Mouse (Mus musculus): ENCODE data around the gene Gm20518.

Gm20518 gene

GRCm38 (mm10) chr16:17842437-17842836 is 49.0 kb downstream of the Gm20518 start:
- DNase-seq (ENCODE audit: low spot score) = no peak

GRCm38 (mm10) chr16:17839976-17840375 is 51.5 kb downstream of the Gm20518 start:
- DNase-seq (ENCODE audit: low spot score) = no peak

GRCm38 (mm10) chr16:17838051-17838450 is 53.4 kb downstream of the Gm20518 start, which contains the start of gene Car15:
Car15 (minus strand) TSS chr16:17838364.
- no peak for DNase-seq (ENCODE audit: low spot score)

- no peak for DNase-seq (ENCODE audit: low spot score)
These were observed 56.0 kb downstream of the Gm20518 start for GRCm38 (mm10) chr16:17835481-17835880.

- DNase-seq (ENCODE audit: low spot score) = no peak
These were observed 56.9 kb downstream of the Gm20518 start for GRCm38 (mm10) chr16:17834543-17834942.

GRCm38 (mm10) chr16:17833681-17834399 is 57.6 kb downstream of the Gm20518 start:
- no peak for DNase-seq (ENCODE audit: low spot score)

GRCm38 (mm10) chr16:17833321-17833680 is 58.2 kb downstream of the Gm20518 start:
- DNase-seq (ENCODE audit: low spot score) = no peak

GRCm38 (mm10) chr16:17832821-17833220 is 58.6 kb downstream of the Gm20518 start, which contains the start of gene B830017H08Rik:
B830017H08Rik (plus strand) TSS chr16:17833121.
- no peak for DNase-seq (ENCODE audit: low spot score)

GRCm38 (mm10) chr16:17831781-17832180 is 59.7 kb downstream of the Gm20518 start:
- no peak for DNase-seq (ENCODE audit: low spot score)

GRCm38 (mm10) chr16:17830385-17831178 is 60.9 kb downstream of the Gm20518 start:
- DNase-seq (ENCODE audit: low spot score) = no peak

- no peak for DNase-seq (ENCODE audit: low spot score)
These were observed 62.6 kb downstream of the Gm20518 start for GRCm38 (mm10) chr16:17828867-17829266.

- DNase-seq (ENCODE audit: low spot score) = no peak
These were observed 63.2 kb downstream of the Gm20518 start for GRCm38 (mm10) chr16:17828229-17828628.

- DNase-seq (ENCODE audit: low spot score) = no peak
These were observed 65.0 kb downstream of the Gm20518 start for GRCm38 (mm10) chr16:17826500-17826899.

- DNase-seq (ENCODE audit: low spot score) = no peak
These were observed 74.9 kb downstream of the Gm20518 start for GRCm38 (mm10) chr16:17816528-17816927.

- peak; percentile 56 for DNase-seq (ENCODE audit: low spot score)
These were observed 75.8 kb downstream of the Gm20518 start for GRCm38 (mm10) chr16:17815411-17816402.

GRCm38 (mm10) chr16:17813173-17813572 is 78.3 kb downstream of the Gm20518 start:
- no peak for DNase-seq (ENCODE audit: low spot score)

- no peak for DNase-seq (ENCODE audit: low spot score)
These were observed 79.4 kb downstream of the Gm20518 start for GRCm38 (mm10) chr16:17812120-17812519.

GRCm38 (mm10) chr16:17809711-17810110 is 81.8 kb downstream of the Gm20518 start:
- no peak for DNase-seq (ENCODE audit: low spot score)

- DNase-seq (ENCODE audit: low spot score) = no peak
These were observed 82.3 kb downstream of the Gm20518 start for GRCm38 (mm10) chr16:17809125-17809524.

- peak; percentile 53 for DNase-seq (ENCODE audit: low spot score)
These were observed 84.1 kb downstream of the Gm20518 start for GRCm38 (mm10) chr16:17807192-17808009.

GRCm38 (mm10) chr16:17806581-17807191 is 84.8 kb downstream of the Gm20518 start:
- no peak for DNase-seq (ENCODE audit: low spot score)

Measured in urinary bladder, postnatal 25 days (tissue).